Mouse (Mus musculus) adrenal gland, postnatal 36 days (tissue): Measurements from ENCODE around the gene Ttc5. TPM values are rescaled to one million over a fixed set of nuclear protein-coding genes. Genes with fewer than 3 reads are reported as not detected.
"Not testable (repeated sequence)": the region's sequence is repeated elsewhere in the genome, so short reads cannot be mapped to it uniquely, and the experiment has no call there.

ENCODE experiments used
- DNase-seq, 2 experiments: peaks; one replicate each; pipeline ENCODE4 v3.0.0; 2021; ENCODE audit warnings: mixed read lengths in 1 of 2
- long read RNA-seq, 2 experiments: library from polyadenylated mRNA; stranded (forward); transcript quantifications; one replicate each; pipeline ENCODE4 v2.0.0; 2021; ENCODE audit warnings: borderline sequencing depth in 2 of 2
- total RNA-seq, 2 experiments: library from RNA; stranded (reverse); gene quantifications; 2 replicates each; pipeline ENCODE4 v1.2.3; 2021

Ttc5 gene
- total RNA-seq: 10 to 100 TPM; 30.8 to 46.9 TPM
- long read RNA-seq, experiment 1, transcript Ttc5-201 (10 exons, 1,842 nt): major isoform, 83 of 93 reads
- long read RNA-seq, experiment 1, partial matches to known transcripts: 1 of 93 reads
- long read RNA-seq, experiment 1, other reads (novel, unspliced or antisense): 8 of 93 reads
- long read RNA-seq, experiment 2, transcript Ttc5-201 (10 exons, 1,842 nt): major isoform, 16 of 21 reads
- long read RNA-seq, experiment 2, partial matches to known transcripts: 2 of 21 reads
- long read RNA-seq, experiment 2, other reads (novel, unspliced or antisense): 2 of 21 reads

DNA sequence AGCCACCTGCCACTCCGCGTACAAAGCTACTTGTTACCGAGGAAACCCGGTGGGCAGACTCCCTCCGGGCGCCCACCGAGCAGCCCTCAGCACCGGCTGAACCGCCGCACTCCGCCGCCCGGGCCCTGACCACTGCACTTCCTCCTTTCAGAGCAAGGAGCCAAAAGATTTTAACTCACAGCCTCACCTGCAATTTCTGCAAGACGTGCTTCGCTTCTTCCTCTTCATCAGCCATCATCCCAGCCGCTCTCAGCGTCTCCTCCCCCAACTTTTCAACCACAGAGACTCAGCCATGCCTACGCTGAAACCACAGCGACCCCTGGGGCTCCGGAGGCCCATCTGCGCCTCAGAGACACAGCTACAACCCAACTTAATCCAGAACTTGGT lies at the start of gene Ttc5:
Gene Ttc5 (minus strand): TSS at position 269 of the 387 bp plus-strand sequence.
- peak; percentile 92 to 94 for DNase-seq

DNA sequence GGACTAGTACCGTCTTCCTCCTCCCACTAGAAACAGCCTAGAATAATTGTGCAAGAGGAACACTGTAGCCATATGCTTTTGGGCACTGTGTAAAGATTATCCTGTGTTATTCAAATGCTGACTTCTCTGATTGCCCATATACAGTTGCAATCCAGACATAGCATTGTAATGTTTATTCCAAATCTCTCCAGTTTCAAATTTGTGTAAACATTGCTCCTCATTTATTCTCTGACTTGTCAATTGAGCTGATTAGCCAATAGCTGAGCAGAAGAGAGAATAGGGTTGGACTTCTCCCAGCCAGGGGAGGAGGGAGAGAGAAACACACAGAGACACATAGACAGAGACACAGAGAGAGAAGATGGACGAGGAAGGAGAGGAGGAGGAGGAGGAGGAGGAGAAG lies 49.1 kb upstream of the Ttc5 start:
- DNase-seq: no peak

- DNase-seq: peak; percentile 26 to 43
Observed at GRCm38 (mm10) chr14:50833964-50834363, 48.6 kb upstream of the Ttc5 start.

- peak in 1 of 2 experiments; percentile 20 for DNase-seq
Observed at GRCm38 (mm10) chr14:50829878-50830277, 44.6 kb upstream of the Ttc5 start.

DNA sequence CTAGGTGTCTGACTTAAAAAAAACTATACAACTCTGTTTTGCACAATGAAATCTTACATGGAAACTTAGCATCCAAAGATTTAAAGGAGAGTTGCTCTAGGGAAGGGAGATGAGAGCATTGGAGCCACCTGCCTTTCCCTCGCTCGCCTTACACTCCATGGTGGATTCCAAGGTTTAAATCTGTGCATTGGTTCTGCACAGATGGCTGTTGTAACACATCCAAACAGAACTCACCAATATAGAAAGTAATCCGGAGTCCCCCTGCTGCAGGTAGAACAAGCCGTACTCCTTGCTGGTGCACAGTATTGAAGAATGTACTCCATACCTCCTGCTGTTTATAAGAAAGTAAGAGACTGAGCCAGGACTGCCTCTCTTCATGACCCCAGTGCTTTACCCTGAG lies 41.3 kb upstream of the Ttc5 start:
- DNase-seq: no peak

DNA sequence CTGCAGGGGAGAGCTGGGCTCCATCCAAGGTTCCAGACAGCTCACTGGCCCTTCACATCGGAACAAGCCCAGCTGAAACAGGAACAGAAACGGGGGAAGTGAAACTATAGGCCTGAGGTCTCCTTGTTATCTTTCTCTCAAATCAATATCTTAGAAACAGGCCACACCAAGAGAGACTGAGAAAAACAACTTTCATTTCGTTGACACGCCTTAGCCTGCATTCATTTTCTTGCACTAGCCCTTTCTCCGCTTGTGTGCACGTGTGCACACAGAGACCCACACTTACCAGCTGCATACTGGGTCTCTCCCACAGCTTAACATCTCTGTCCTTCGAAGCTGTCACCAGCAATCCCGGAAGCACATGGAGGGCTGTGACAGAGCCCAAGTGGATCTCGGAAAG lies 38.9 kb upstream of the Ttc5 start:
- DNase-seq: no peak

GRCm38 (mm10) chr14:50823240-50823639 lies 37.9 kb upstream of the Ttc5 start:
- no peak for DNase-seq

DNA sequence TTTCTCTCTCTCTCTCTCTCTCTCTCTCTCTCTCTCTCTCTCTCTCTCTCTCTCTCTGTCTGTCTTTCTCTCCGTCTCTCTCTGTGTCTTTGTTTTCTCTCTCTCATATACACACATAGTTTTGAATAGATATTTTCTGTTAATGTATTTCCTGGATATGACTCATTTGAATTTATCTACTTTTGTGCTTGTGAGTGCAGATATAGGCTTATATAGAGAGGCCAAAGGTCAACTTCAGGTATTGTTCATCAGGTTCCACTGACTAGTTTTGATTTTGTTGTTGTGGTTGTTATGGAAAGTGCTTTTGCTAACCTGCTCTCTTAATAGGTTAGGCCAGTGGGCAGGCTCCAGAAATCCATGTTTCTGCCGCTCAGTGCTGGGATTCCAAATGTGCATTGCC lies 27.7 kb upstream of the Ttc5 start:
- DNase-seq: no peak

DNA sequence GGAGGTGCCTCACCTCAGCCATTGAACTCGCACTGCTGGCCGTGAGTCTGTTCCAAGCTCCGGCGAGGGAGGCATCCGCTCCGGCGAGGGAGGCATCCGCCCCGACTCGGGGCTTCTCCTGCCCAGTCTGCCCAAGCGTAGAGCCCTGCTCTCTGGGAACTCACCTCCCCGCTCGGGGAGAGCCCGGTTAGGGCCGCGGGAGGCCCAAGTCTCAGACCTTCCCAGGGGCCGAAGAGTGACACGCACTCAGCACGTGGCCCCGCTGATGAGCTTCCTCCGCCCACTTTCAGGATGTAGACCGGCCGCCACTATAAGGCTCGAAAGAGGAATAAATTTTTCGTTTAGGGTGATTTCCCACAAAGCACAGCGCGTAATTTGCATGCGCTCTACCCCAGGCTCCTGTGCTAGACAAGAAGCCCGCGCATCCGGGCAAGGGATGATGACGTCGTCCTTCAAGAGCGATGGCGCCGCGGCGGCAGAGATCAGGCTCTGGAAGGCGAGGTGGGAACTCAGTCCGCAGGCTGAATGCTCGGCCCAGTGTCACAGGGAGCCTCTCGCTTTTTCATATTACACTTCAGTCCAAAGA lies 22.3 kb upstream of the Ttc5 start, which contains the start of the genes Ccnb1ip1 and Parp2:
Gene Ccnb1ip1 (minus strand): TSS at position 246 of the 586 bp plus-strand sequence.
Gene Parp2 (plus strand): TSS at position 355 of the 586 bp plus-strand sequence.
- DNase-seq: peak; percentile 93 to 94

DNA sequence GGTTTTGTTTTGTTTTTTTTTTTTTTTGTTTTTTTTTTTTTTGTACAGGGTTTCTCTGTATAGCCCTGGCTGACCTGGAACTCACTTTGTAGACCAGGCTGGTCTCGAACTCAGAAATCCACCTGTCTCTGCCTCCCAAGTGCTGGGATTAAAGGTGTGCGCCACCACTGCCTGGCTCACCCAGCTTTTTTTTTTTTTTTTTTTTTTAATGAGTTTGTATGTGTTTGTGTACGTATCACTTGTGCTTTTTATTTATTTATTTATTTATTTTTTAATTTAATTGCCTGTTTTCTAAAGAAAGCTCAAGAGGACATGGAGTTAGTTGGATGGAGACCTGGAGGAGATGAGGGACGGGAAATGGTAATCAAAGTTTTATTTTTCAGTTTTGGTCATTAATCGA lies 21.1 kb upstream of the Ttc5 start:
- not testable (repeated sequence) for DNase-seq

DNA sequence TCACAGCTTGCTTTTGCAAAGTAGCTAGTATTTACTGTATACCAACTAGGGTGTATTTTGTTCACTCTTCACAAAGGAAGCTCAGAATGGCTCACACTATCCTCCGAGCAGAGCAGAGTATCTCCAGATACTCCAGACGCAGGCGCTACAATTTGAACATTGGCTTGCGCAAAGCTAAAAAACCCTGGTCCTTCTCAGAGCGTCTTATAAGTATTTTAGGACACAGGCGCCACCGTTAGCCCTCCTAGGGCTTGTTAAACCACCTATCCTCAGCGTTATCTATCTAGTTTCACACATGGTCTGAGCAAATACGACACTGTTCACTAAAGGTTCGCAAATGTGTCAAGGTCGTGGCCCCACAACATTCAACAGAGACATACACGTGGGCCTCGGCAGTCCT lies 19.4 kb upstream of the Ttc5 start:
- no peak for DNase-seq

DNA sequence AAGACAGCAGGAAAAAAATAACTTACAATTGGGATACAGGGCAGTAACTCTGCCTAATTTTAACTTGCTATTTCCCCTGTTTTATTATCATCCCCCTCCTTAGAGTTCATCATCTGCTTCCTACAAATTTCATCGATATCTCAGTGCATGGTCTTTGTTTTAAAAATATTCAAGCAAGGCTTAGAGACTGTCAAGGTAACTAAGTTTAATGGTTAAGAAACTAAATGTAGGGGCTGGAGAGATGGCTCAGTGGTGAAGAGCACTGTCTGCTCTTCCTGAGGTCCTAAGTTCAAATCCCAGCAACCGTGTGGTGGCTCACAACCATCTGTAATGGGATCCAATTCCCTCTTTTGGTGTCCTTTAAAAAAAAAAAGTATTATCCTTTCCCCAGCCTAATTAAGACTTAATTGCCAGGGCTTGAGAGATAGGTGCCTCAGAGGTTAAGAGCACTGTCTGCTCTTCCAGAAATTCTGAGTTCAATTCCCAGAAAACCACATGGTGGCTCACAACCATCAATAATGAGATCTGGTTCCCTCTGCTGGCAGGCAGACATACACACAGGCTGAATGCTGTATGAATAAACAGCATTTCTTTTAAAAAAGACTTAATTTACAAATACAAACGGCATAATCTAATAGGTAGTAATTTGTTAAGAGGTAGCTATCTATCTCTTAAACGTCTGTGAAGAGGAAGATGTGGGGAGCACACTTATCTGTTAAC lies 17.7 kb upstream of the Ttc5 start:
- DNase-seq: no peak

DNA sequence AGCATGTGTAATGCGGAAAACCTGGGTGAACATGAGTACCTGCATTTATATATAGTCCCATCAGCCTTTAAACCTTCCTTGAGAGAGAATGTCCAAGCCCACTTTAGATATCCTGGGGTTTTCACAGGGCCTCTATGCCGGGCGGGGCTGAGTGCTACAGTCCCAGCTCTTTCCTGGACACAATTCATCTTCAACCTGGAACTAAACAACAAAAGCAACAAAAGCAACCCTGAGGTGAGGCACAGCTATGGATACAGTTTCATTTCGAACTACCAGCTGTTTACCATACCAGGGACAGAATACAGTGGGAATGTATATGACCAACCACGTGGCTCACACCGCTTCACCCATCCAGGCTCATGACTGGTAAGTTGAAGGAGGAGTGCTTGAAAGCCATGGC lies 17.1 kb upstream of the Ttc5 start:
- no peak for DNase-seq

GRCm38 (mm10) chr14:50799502-50800259 lies 14.4 kb upstream of the Ttc5 start:
- DNase-seq: peak in 1 of 2 experiments; percentile 35

DNA sequence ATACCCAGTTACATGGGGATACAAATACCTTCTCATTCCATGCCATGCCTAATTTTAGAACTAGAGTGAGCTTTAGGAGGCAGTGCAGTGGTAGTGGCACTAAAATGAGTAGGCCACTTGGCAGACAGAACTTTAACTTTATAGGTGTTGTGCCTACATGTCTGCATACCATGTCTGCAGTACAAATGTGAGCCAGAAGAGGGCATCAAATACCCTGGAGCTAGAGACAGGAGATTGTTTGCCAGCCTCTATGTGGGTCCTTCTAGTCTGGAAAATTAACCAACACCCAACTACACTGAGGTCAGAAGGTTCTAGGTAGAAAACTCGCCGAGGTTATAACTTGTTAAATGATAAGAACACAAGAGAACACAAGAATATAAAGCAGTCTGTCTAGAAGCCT lies 13.2 kb upstream of the Ttc5 start:
- DNase-seq: peak in 1 of 2 experiments; percentile 13

GRCm38 (mm10) chr14:50796464-50796863 lies 11.1 kb upstream of the Ttc5 start:
- no peak for DNase-seq

DNA sequence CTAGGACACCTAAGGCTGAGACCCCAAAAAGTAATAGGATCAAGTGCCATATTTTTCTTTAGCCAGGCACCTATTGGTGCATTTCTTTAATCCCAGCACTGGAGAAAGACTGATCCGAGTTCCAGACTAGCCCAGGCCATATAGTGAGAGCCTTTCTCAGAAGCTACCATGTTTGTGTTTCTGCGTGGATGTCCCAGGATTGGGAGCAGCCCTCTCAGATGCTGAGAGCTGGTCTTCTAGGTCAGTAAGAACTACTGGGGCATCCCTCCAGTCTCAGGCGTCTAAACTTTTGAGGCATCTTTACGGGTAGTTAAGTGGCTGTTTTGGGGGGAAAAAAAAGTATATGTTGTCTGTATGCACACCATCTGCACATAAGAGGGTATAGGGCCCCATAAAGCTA lies 10.6 kb upstream of the Ttc5 start:
- no peak for DNase-seq

- DNase-seq: no peak
Observed at GRCm38 (mm10) chr14:50795261-50795935, 10.1 kb upstream of the Ttc5 start.

GRCm38 (mm10) chr14:50788157-50788556 lies 2.8 kb upstream of the Ttc5 start:
- no peak for DNase-seq

GRCm38 (mm10) chr14:50784391-50785250 lies 698 bp downstream of the Ttc5 start:
- no peak for DNase-seq

DNA sequence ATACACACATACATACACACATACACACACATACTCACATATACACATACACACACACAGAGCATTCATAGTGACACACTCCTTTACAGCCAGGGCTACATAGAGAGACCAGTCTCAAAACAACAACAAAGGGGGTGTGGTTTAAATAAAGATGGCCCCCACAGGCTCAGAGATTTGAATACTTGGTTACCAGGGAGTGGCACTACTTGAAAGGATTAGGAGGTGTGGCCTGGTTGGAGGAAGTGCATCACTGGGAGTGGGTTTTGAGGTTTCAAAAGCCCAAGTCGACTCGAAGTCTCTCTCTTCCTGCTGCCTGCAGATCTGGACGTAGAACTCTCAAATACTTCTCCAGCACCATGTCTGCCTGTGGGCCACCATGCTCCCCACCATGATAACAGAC lies 3.2 kb downstream of the Ttc5 start:
- no peak for DNase-seq
